Mouse (Mus musculus) embryo, embryonic 11 days (tissue): ENCODE measurements at regions not wholly inside any gene's neighbourhood (a gene's known extent, or its start where the extent isn't known, plus 50 kb on each side); places are given as distances from the start of the nearest gene placed in this dataset.

Experiments
- DNase-seq: peaks from one replicate; pipeline ENCODE4 v3.0.0-alpha.2; 2015

DNA sequence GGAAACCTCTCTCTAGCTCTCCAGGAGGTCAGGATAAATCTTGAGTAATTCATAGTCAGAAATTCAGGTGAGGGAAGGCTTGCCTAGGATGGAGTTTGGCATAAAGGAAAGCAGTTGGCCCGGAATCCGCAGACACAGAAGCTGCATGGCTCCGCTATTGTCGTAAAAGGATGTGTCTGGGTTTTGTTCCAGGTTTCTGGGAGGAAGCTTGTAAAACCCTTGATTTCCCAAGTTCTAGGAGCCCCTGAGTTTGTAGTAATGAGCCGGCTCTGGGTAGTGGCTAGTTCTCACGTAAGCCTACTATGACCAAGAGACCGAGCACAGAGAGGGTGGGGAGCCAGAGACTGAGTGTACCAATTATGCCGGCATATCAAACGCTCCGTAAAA, 52.7 kb upstream of the Gm21915 start:
- DNase-seq: peak; percentile 58

DNA sequence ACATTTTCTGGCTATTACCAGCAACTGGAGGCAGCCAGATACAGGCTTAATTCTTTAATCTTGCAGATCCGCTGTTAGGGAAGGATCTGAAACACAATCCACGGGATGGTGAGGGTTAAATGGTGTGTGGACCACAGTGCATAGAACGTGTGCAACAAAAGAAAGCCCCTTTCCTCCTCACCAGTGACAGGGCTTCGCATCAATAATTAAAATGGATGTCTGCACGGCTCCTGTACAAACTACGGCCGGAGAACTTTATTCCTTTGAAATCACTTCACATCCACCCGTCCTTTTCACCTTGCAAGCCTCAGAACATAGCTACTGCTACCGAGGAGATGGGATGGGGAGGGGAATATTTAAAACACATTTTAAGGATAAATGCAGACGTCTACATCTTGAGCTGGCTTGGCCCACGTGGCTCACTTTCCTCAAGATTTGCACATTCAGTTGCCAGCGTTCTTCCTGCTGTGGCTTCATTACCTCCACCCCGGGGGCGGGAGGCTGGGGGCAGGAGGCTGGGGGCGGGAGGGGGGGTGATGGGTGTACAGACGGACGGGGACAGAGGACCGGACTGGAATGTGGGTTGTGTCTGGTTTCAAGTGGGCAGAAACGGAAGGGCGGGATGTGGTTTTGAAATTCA, 53.3 kb upstream of the Gm21915 start:
- DNase-seq: peak; percentile 76

DNA sequence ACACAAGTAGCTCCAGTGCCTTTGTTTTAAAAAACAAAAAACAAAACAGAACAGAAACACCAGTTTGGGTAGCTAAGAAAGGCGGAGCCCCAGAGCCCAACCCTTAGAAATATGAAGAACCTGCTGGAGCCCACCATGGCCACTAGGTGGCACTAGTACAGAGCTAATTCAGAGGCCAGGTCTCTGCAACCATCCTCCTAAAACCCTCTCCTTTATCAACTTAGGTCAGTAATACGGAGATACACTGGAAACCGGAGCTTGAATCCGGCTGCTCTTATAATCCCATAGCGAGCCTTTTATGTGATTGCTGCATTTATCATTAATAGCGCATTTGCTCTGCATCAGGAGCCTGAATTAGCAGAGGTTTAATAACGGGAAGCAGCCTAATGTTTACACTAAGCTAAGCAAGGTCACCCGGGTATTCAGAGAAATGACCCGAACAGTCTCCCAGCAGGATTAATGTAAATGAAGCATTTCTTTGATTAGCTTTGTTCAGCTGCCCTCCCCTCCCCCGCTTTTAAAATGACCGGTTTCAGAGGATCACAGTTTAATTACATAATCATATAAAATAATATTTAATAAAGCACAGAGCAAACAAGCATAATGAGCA, 53.9 kb upstream of the Gm21915 start:
- DNase-seq: peak; percentile 90

DNA sequence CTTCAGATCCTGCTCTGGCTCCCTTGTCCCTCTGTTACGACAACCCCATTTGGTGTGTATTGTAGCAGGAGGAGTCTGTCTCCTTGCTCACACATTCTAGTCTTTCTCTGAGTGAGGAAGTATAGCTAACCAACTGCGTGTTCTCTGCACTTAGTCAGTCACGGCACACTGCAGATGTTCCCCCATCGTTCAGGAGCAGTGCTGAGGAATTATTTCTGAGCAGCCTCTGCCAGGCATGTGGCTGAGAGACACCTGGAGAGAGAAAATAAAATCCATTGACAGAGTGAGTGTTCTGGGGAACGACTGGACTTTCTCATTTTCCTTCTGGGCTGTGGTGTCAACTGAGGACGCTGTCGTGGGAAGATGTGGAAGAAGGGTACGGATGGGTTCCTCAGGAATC, 54.5 kb upstream of the Gm21915 start:
- no peak for DNase-seq

DNA sequence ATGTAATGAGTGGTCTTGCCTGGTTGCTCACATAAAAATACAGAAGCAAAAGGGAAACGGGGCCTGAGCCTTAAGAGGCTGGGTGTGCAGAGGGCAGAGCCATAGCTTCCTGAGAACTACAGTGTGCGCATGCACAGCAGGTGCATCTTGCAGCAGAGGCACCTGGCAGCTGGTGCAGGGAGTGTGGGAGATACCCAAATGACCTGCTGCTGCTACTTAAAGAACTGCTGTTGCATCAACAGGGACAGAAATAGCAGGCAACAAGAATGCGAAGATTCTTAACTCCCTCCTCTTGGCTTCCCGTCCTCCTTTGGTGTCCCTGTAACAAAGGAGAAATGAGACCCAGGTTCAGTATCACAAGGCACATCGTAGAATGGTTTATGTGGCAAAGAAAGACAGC, 56.3 kb upstream of the Gm21915 start:
- DNase-seq: no peak

DNA sequence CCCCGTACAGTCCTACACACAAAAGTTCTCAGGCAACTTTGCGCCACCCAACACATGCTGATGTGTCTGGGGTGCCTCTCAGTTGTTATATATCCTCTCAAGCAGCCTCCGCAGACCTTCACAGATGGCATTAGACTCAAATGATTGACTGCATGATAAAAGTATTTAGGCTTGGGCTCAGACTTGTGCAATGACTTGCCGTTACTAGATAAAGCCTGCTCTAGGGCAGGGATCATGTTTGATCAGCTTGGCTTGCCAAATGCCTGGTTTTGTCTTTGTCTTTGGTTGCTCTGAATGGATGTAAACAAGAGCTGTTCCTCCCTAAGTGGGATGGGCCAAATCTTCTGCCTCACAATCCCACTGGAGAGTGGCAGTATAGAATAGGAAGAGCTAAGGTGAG, 57.2 kb upstream of the Gm21915 start:
- DNase-seq: no peak

DNA sequence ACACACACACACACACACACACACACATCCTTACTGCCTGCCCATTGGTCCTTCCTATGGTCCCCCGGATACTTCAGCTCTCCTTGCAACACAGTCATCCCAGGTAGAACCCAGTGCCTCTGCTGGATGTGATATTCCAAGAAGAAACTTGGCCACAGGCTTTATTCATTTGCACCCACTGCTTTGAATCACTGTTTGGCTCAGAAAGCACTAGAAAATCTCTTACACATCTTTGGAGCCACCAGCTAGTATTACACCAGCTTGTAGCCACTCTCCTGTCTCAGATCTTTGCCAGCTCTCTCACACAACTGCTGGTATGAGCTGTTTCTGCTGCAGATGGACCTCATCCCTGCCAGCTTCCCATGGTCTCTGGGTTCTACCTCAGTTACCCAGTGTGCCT, 57.7 kb upstream of the Gm21915 start:
- DNase-seq: no peak

DNA sequence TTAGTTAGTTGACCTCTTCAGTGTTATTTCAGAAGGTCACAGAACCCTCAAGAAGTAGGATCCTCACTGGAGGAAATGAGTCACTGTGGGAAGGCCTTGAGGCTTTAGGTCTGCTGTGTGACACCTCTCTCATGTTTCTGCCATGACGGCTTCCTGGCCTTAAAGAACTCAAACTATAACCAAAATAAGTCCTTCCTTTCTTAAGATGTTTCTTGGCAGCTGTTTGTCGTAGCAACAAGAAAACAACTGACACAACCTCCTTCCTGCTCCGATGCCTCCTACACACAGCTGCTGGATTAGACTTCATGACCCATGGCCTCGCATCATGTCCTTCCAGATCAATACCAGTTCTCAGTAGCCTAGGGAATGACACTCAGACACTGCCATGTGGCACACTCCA, 58.1 kb upstream of the Gm21915 start:
- DNase-seq: no peak

DNA sequence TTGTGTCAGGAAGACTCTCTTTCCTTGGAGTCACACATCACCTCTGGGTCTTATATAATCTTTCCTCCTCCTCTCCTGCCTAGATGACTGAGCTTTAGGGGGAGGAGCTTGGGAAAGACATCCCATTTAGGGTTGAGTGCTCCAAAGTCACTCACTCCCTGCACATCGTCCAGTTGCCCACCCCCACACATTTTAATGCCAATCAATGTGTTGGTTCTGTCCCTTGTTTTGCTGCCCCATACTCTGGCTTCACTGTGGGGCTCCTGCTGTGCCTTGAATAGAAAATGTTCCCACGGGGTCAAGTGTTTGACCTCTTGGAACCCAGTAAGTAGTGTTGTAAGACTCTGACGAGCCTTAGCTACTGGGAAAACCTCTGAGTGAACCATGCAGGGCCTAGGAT, 58.8 kb upstream of the Gm21915 start:
- no peak for DNase-seq

DNA sequence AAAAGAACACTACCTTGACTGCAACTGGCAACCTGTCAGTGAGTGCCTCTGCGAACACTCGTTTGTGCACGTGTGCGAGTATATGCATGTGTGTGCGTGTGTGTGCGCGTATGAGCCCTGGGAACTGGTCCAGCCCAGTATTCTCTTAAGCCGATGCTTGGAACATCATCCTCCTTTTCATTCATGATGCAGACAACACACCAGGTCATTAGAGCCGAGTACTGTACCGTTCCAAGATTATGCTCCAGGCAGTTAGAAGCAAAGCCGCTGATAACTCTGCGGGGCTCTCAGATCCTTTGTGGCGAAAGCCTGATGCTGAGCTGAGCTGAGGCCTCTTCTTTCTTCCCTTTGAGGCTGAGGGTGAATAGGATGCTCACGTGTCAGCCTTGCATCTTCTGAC, 61.8 kb upstream of the Gm21915 start:
- DNase-seq: no peak

DNA sequence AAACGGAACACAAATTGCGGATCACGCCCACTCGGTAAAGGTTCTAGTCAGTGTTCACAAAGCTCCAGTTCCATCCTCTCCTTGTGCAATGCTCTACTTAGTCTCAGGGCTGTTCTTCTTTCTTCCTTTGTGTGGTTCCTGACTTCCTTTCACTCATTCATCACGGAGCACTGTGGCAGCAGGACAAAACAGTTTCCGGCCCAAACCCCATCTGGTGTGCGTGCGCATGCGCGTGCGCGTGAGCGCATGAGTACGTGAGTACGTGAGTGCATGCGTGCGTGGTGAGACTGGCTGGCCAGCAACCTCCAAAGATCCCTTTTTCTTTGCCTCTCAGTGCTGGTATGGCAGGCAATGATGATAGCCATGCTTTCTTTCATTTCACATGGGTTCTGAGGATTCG, 62.5 kb upstream of the Gm21915 start:
- DNase-seq: no peak

DNA sequence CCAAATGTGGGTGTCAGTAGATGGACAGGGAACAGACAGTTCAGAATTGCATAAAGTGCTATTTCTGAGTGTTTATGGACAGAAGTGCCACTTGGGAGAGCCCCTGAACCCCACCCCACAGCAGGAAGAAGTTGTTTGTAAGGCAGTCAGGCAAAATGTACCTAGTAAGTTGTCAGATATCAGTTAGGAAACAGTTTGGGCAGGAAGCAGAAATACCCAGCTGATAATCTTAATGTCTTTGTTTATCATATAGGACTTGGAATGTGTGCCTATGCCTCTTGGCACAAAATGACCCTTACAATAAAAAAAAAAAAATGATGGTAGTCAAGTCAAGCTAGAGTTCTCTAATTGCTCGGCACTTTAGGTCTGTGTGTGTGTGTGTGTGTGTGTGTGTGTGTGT, 66.9 kb upstream of the Gm21915 start:
- DNase-seq: no peak

DNA sequence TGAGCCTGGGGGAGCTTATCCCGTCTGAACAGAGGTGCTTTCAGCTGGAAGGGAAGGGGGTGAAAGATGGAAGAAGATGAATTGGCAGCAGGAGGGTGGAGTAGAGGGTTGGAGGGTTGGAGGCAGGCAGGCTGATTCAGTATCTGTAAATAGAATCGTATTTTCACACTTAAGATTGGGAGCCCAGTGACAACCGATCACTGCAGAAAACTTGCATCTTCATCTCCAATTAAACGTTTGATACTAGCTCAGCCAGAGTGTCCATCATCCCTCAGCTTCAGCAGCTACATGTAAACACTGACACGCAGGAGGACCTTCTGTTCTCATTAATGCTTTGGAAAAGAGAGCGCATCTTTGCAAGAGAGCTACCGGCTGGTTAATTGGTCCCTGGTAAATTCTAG, 67.2 kb upstream of the Gramd1b start:
- DNase-seq: no peak

DNA sequence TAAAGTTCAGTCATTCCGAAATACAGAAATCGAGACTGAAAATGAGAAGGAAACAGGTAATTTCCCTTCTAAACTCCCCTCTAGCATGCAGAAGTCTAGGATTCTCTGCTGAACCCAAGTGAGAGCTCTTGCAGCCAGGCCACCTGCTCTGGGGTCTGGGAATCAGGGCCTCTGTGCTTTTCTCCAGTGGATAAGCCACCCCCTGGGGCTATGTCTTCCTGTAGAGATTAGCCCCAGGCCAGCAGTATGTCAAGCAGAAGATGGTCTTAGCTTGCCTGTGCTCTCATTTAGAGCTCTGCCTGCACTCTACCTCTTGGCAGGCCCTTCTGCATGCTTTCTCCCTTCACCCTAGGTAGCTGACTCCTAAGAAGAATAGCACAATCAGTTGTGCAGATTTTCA, 56.2 kb upstream of the Gramd1b start:
- no peak for DNase-seq

DNA sequence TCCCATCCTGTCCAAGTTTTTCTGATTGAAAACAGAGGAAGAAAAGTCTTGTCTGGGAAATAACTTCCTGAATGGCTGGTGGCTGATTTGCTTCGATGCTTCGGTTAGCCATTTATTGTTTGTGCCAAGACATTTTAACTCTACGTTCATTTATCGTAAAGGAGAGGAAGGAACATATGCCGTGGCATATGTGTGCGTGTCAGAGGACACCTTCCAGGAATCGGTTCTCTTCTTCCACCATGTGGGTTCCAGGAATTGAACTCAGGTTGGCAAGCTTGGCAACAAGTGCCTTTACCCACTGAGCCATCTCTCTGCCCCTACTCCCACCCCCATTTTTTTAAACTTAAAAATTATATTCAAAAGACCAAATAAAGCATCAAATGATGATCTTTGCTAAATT, 55.4 kb upstream of the Gramd1b start:
- DNase-seq: no peak

DNA sequence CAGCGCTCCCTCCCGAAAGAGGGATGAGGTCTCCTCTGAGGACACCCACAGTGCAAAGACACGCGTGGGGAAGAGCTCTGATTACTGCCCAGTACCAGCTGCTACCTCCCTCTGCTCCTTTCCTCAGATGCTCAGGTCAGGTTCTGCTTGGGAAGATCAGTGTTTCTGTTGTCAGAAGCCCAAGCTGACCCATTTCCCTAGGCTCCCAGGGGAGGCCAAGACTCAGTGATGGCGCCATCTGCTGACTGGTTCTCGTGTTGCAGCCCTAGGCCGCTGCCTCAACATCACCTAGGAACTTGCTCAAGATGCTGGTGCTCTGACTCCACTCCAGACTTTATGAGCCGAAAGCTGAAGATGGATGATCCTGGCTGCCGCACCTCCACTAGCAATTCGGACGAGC, 52.4 kb upstream of the Gramd1b start:
- peak; percentile 61 for DNase-seq

DNA sequence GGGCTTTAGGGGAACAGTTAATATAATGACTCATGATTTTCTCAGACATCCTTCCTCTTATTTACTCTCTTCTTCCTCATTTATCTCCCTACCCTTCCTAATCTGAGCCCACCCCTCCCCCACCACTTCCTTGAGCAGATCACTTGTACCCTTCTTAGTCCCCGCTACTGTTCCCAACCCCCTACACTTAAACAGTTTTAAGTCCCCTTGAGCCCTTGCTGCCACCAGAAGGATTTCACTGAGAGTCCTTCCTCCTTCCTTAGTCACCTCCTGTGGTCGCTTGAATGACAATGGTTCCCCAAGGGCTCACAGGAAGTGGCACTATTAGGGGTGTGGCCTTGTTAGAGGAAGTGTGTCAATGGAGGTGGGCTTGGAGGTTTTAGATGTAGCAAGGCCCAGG, 50.7 kb upstream of the Gramd1b start:
- no peak for DNase-seq
